Mouse (Mus musculus): ENCODE measurements around the gene Pfdn6. TPM values are rescaled to one million over a fixed set of nuclear protein-coding genes. Genes with fewer than 3 reads are reported as not detected.
A peak's percentile ranks its signal among the peaks of the same experiment; 100 is the strongest.
"Not testable (repeated sequence)": the region's sequence is repeated elsewhere in the genome, so short reads cannot be mapped to it uniquely, and the experiment has no call there.

Gene Pfdn6
- polyA plus RNA-seq, 1 experiment, result 19.4 TPM

DNA sequence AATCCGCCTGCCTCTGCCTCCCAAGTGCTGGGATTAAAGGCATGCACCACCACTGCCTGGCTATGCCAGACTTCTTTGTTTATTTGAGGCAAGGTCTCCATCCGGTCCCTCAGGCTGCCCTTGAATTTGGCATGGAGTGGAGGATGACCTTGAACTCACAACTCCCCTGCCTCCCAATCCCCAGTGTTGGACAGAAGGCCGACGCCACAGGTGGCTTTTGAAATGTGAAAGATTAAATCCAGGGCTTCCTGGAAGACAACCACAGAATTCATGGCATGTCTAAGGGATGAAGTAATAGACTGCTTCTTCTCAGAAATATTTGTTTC lies 39.2 kb downstream of the Pfdn6 start:
- WGBS, result 80% methylated on average over 4 of the region's 4 CpGs
- Histone ChIP-seq H3K27me3 (ENCODE audit: control insufficient read depth, insufficient read depth, low read length) (no peaks in the 10 kb centered on the region), H3K4me1 (ENCODE audit: control insufficient read depth, insufficient read depth, insufficient read length, low read length) (no peaks in the 10 kb centered on the region), H3K27ac (ENCODE audit: insufficient read depth, low read depth, low read length) (no peak overlapping the region), H3K36me3 (ENCODE audit: control insufficient read depth, insufficient read depth, low read length) (no peaks in the 10 kb centered on the region), H3K4me3 (ENCODE audit: low read depth, low read length) (no peak overlapping the region)
- TF ChIP-seq POLR2A (IDR thresholded peaks at IDR 0.05; ENCODE audit: low read depth, low read length), result no peak
- no peak for TF ChIP-seq CTCF (IDR thresholded peaks at IDR 0.05; ENCODE audit: extremely low read depth, insufficient read length, insufficient replicate concordance, low read depth, low read length)

DNA sequence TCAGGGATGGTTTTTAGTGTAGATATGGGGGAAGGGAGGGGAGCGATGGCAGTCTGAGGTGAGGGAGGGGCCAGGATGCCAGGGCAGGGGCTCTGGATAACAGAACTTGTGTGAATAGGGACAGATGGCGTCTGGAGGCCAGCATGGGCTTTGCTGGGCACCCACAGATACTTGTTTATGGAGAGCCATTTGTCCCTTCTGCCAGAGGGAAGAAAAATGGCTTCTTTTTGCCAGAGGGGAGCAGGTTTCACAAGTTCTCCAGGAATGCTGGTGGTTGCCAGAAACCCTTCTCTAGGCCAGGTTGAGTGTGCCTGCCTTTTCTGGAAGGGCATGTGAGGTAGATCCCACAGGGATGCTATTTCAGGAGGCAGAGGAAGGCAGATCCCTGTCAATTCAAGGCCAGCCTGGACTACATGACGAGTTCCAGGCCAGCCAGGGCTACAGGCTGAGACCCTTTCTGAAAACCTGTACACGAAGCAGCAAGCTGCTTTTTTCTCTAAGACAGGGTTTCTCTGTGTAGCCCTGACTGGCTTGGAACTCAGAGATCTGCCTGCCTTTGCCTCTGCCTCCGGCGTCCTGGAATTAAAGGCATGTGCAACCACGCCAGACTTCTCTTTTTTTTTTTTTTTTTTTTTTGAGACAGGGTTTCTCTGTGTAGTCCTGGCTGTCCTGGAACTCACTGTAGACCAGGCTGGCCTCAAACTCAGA lies 39.7 kb downstream of the Pfdn6 start:
- WGBS, result 67% methylated on average over 7 of the region's 7 CpGs
- no peaks in the 10 kb centered on the region for H3K36me3 ChIP-seq (ENCODE audit: control insufficient read depth, insufficient read depth, low read length)
- no peak overlapping the region for H3K27ac ChIP-seq (ENCODE audit: insufficient read depth, low read depth, low read length)
- no peak overlapping the region for H3K4me3 ChIP-seq (ENCODE audit: low read depth, low read length)
- no peaks in the 10 kb centered on the region for H3K4me1 ChIP-seq (ENCODE audit: control insufficient read depth, insufficient read depth, insufficient read length, low read length)
- no peaks in the 10 kb centered on the region for H3K27me3 ChIP-seq (ENCODE audit: control insufficient read depth, insufficient read depth, low read length)
- TF ChIP-seq POLR2A (IDR thresholded peaks at IDR 0.05; ENCODE audit: low read depth, low read length) (no peak), CTCF (IDR thresholded peaks at IDR 0.05; ENCODE audit: extremely low read depth, insufficient read length, insufficient replicate concordance, low read depth, low read length) (no peak)

DNA sequence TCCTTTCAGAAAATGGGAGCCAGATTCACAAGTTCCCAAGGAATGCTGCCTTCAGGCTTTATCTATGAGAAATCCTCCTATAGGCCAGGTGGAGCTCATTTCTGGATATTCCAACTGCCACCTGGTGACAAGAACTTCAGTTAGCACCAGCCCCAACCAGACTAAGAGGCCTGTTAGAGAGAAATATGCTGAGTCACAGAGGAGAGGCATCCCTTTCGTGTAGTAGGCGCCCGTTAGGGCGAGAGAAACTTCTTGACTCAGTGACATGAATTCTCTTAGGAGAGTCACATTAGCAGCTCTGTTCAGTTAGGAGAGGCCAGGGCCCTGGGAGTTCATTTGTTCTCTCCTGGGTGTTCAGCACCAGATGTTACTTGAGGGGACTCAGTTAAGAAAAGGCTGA lies 40.5 kb downstream of the Pfdn6 start:
- Histone ChIP-seq H3K36me3 (ENCODE audit: control insufficient read depth, insufficient read depth, low read length) (no peaks in the 10 kb centered on the region), H3K27ac (ENCODE audit: insufficient read depth, low read depth, low read length) (no peak overlapping the region), H3K4me1 (ENCODE audit: control insufficient read depth, insufficient read depth, insufficient read length, low read length) (no peaks in the 10 kb centered on the region), H3K4me3 (ENCODE audit: low read depth, low read length) (no peak overlapping the region), H3K27me3 (ENCODE audit: control insufficient read depth, insufficient read depth, low read length) (no peaks in the 10 kb centered on the region)
- 71% methylated on average over 4 of the region's 4 CpGs for WGBS
- TF ChIP-seq CTCF (IDR thresholded peaks at IDR 0.05; ENCODE audit: extremely low read depth, insufficient read length, insufficient replicate concordance, low read depth, low read length) (no peak), POLR2A (IDR thresholded peaks at IDR 0.05; ENCODE audit: low read depth, low read length) (no peak)

DNA sequence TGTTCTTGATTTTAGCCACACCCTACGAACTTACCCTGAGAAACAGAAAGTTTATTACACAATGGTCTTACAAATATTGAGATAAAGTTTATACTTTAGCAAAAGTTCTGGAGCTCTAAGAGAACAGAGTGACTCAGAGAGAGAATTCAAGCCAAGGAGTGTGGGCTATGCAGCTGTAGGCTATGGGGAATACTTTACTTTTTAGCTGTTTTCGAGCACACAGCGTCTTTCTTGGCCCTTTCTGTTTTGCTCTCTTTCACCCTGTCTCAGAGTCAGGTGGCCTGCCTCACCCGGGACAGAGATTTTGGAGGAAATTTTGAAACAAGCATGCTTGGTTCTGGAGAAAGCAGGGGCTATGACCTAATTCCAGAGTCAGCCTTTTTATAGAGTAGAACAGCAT lies 42.0 kb downstream of the Pfdn6 start:
- H3K4me1 ChIP-seq (ENCODE audit: control insufficient read depth, insufficient read depth, insufficient read length, low read length); H3K27me3 ChIP-seq (ENCODE audit: control insufficient read depth, insufficient read depth, low read length); H3K36me3 ChIP-seq (ENCODE audit: control insufficient read depth, insufficient read depth, low read length); H3K27ac ChIP-seq (ENCODE audit: insufficient read depth, low read depth, low read length); H3K4me3 ChIP-seq (ENCODE audit: low read depth, low read length): not testable (repeated sequence)
- WGBS, result 68% methylated on average over 4 of the region's 4 CpGs

DNA sequence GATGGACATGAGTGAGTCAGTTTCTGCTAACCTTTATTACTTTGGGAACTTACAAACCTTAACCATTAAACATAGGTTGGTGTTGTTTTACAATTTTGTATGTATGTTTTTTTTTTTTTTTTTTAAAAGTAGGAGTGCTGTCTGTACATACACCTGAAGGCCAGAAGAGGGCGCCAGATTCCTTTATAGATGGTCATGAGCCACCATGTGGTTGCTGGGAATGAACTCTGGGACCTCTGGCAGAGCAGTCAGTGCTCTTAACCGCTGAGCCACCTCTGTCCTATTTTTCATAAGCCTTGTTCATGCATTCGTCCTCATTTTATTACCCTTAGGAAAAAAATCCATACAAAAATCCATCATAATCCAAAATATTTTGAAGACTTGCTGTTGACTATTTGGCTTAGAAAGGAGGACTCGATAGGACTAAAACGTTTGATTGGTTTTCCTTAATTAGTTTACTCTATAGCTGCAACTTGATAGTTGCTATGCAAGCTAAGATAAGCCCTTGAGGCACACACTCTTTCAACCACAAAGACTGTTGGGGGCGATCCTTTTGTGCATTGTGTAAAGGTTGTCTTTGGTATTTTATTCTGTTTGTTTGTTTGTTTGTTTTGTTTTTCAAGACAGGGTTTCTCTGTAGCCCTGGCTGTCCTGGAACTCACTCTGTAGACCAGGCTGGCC lies 42.9 kb downstream of the Pfdn6 start:
- Histone ChIP-seq H3K36me3 (ENCODE audit: control insufficient read depth, insufficient read depth, low read length) (no peaks in the 10 kb centered on the region), H3K27ac (ENCODE audit: insufficient read depth, low read depth, low read length) (no peak overlapping the region), H3K4me3 (ENCODE audit: low read depth, low read length) (no peak overlapping the region), H3K4me1 (ENCODE audit: control insufficient read depth, insufficient read depth, insufficient read length, low read length) (no peaks in the 10 kb centered on the region), H3K27me3 (ENCODE audit: control insufficient read depth, insufficient read depth, low read length) (no peaks in the 10 kb centered on the region)
- TF ChIP-seq POLR2A (IDR thresholded peaks at IDR 0.05; ENCODE audit: low read depth, low read length) (no peak), CTCF (IDR thresholded peaks at IDR 0.05; ENCODE audit: extremely low read depth, insufficient read length, insufficient replicate concordance, low read depth, low read length) (peak; percentile 58; the same call in 1 of the 2 replicates)
- 14% methylated on average over 6 of the region's 6 CpGs for WGBS

DNA sequence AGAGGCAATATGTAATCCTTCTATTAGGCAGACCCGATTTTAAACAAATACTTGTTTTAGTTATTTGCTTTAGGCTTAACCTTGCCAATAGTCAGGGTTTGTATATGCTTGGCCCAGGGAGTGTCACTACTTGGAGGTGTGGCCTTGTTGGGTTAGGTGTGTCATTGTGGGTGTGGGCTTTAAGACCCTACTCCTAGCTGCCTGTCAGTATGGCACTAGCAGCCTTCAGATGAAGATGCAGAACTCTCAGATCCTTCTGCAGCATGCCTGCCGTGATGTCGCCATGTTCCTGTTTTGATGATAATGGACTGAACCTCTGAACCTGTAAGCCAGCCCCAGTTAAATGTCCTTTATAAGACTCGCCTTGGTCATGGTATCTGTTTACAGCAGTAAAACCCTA lies 47.1 kb downstream of the Pfdn6 start:
- 64% methylated on average over 4 of the region's 4 CpGs for WGBS
- H3K4me3 ChIP-seq (ENCODE audit: low read depth, low read length); H3K27me3 ChIP-seq (ENCODE audit: control insufficient read depth, insufficient read depth, low read length); H3K27ac ChIP-seq (ENCODE audit: insufficient read depth, low read depth, low read length); H3K36me3 ChIP-seq (ENCODE audit: control insufficient read depth, insufficient read depth, low read length); H3K4me1 ChIP-seq (ENCODE audit: control insufficient read depth, insufficient read depth, insufficient read length, low read length): not testable (repeated sequence)

DNA sequence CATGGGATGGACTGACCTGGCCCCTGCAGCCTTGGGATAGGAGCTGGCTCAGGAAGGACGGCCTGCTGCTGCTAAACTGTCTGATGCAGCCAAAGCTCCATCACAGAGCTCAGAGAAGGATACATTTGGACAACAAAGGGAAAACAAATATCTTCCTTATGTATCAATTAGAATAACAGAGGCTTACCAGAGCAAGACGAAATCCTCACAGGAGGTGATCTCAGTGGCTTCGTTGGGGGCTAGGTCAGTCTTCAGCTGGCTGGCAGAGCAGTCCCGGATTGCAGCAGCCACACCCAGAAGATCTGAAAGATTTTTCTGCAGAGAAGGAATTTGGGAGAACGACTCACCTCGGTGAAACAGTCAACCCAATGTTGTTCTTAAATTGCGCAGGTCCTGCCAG lies 47.7 kb downstream of the Pfdn6 start:
- no peaks in the 10 kb centered on the region for H3K27me3 ChIP-seq (ENCODE audit: control insufficient read depth, insufficient read depth, low read length)
- WGBS, result 34% methylated on average over 7 of the region's 7 CpGs
- no peaks in the 10 kb centered on the region; the same call in 1 of the 2 replicates for H3K4me1 ChIP-seq (ENCODE audit: control insufficient read depth, insufficient read depth, insufficient read length, low read length)
- H3K27ac ChIP-seq (ENCODE audit: insufficient read depth, low read depth, low read length), result no peak overlapping the region
- no peak overlapping the region for H3K4me3 ChIP-seq (ENCODE audit: low read depth, low read length)
- TF ChIP-seq POLR2A (IDR thresholded peaks at IDR 0.05; ENCODE audit: low read depth, low read length) (no peak), CTCF (IDR thresholded peaks at IDR 0.05; ENCODE audit: extremely low read depth, insufficient read length, insufficient replicate concordance, low read depth, low read length) (no peak)
- H3K36me3 ChIP-seq (ENCODE audit: control insufficient read depth, insufficient read depth, low read length), result no peaks in the 10 kb centered on the region

Data from small intestine, adult 2 months (tissue).